Mouse (Mus musculus) neural tube, embryonic 14.5 days (tissue): ENCODE results near the gene Zmynd8. TPM values are rescaled to one million over a fixed set of nuclear protein-coding genes. Genes with fewer than 3 reads are reported as not detected.

Experiments
- ATAC-seq: fragments of 200-750 bp; cut with Nextera tagmentation; 2 replicates; pipeline ENCODE4 v1.8.0; 2017; ENCODE audit warnings: low read depth, mild to moderate bottlenecking, moderate TSS enrichment, moderate library complexity
- H3K27ac ChIP-seq: fragments of 300-500 bp; sonication (generic); 2 replicates; pipeline ENCODE4 v1.5.1; 2014; ENCODE audit warnings: low read depth, mild to moderate bottlenecking, control low read depth, low read length, moderate library complexity, mixed read lengths
- H3K27me3 ChIP-seq: fragments of 300-500 bp; sonication (generic); 2 replicates; pipeline ENCODE4 v1.6.1; 2014; ENCODE audit warnings: low read length; ENCODE audit not compliant: control insufficient read depth, insufficient read depth
- H3K36me3 ChIP-seq: fragments of 300-500 bp; sonication (generic); 2 replicates; pipeline ENCODE4 v1.6.1; 2014; ENCODE audit warnings: low read length, mixed read lengths; ENCODE audit not compliant: control insufficient read depth, insufficient read depth
- H3K4me1 ChIP-seq: fragments of 300-500 bp; sonication (generic); 2 replicates; pipeline ENCODE4 v1.6.1; 2014; ENCODE audit warnings: low read length; ENCODE audit not compliant: control insufficient read depth, insufficient read depth
- H3K4me2 ChIP-seq: fragments of 300-500 bp; sonication (generic); 2 replicates; pipeline ENCODE4 v1.6.1; 2014; ENCODE audit warnings: mild to moderate bottlenecking, low read depth, low read length, control low read depth
- H3K4me3 ChIP-seq: fragments of 300-500 bp; sonication (generic); 2 replicates; pipeline ENCODE4 v1.5.1; 2014; ENCODE audit warnings: low read depth, low read length, control low read depth, mixed read lengths
- H3K9ac ChIP-seq: fragments of 300-500 bp; sonication (generic); replicated peaks from 2 replicates; pipeline ENCODE4 v1.6.1; 2014; ENCODE audit warnings: low read depth, mild to moderate bottlenecking, control low read depth, low read length, mixed read lengths
- H3K9me3 ChIP-seq: fragments of 300-500 bp; sonication (generic); 2 replicates; pipeline ENCODE4 v1.6.1; 2016; ENCODE audit warnings: low read length; ENCODE audit not compliant: control insufficient read depth
- WGBS: fragments of 180-500 bp; shearing (Covaris S2); extraction: QIAGEN DNeasy Blood & Tissue Kit; methylation state at CpG from one replicate; pipeline ENCODE4 v1.1.7; 2014; 5-methylcytosine and 5-hydroxymethylcytosine counted together
- polyA plus RNA-seq: library from polyadenylated mRNA; unstranded; fragments of >200 nt; fragmentation: Nextera tagmentation; extraction: Ambion mirVana; gene quantifications from 2 replicates; pipeline ENCODE4 v1.2.1, GENCODE M21; 2014

Gene Zmynd8
- polyA plus RNA-seq, 1 experiment from 2014 or later: 69.3 TPM

GRCm38 (mm10) chr2:165860962-165861682, 37.7 kb downstream of the Zmynd8 start:
- ATAC-seq: no peak
- Histone ChIP-seq H3K4me2 (no peak overlapping the region), H3K4me1 (peaks cover 45% of the 10 kb centered on the region), H3K9me3 (no peaks in the 10 kb centered on the region), H3K36me3 (no peaks in the 10 kb centered on the region), H3K27me3 (no peaks in the 10 kb centered on the region), H3K4me3 (no peak overlapping the region), H3K27ac (no peak overlapping the region; the same call in 1 of the 2 replicates), H3K9ac (no peak overlapping the region)
- 88% methylated on average over 20 of the region's 20 CpGs for WGBS

DNA sequence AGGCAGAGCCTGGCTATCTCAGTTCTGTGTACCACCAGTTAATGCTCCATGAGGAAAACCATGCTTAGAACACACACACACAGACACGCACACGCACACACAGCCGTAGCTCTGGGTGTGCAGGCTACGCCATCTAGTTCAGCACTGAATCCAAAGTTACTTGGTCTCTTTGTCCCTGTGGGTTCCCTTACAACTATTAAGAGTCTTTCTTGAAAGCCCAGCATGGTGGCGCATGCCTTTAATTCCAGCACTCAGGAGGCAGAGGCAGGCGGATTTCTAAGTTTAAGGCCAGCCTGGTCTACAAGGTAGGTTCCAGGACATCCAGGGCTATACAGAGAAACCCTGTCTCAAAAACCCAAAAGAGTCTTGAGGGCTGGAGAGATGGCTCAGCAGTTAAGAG, 38.4 kb downstream of the Zmynd8 start:
- no peak overlapping the region for H3K4me3 ChIP-seq
- H3K9me3 ChIP-seq: no peaks in the 10 kb centered on the region
- ATAC-seq: no peak
- no peaks in the 10 kb centered on the region for H3K36me3 ChIP-seq
- 95% methylated on average over 6 of the region's 6 CpGs for WGBS
- H3K4me2 ChIP-seq: no peak overlapping the region
- H3K4me1 ChIP-seq: peaks cover 50% of the 10 kb centered on the region
- no peaks in the 10 kb centered on the region for H3K27me3 ChIP-seq
- no peak overlapping the region for H3K27ac ChIP-seq
- H3K9ac ChIP-seq: no peak overlapping the region

DNA sequence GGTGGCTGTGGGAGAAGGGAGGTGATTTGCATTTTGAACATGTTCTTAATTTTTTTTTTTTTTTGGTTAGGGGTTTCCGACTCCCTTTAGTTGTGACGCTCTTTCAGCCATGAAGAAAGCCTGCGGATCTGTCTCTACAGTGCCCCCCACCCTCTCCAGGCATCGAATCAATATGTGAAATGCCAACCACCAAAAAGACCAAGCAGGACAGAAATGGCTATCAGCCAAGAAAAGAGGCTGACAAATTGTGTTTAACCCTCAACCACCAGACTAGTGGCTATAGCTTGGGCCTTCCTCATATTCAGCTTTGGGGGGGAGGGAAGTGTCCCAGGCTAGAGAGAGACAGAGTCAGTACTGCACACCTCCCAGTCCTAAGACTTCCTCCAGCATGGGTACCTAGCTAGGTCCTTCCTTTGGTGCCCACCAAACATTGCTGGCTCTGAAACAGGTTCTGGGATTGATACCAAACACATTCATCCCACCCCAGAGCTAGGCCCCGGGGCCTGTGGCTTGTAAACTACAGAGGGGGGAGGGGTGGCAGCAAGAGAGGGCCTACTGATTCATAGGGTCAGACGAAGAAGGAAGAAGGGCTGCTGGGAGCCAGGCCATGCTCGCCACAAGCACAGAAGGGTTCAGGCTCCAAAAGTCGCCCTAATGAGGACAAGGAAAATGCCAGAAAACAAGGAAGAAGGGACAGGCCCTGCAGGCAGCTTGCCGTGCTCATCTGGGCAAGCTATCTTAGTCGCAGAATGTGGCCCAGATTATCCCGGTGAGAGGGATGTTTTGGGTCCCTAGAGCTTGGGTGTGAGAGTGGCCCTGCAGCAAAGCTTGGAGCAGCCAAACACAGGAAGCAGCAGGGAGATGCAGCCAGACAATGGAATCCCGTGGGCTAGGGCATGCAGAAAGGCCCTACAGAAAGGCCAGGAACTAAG, 40.1 kb downstream of the Zmynd8 start:
- no peaks in the 10 kb centered on the region for H3K36me3 ChIP-seq
- H3K9me3 ChIP-seq: no peaks in the 10 kb centered on the region
- H3K4me1 ChIP-seq: peaks cover 60% of the 10 kb centered on the region
- H3K27ac ChIP-seq: peak overlapping the region; percentile 79
- WGBS: 9% methylated on average over 12 of the region's 12 CpGs
- H3K27me3 ChIP-seq: no peaks in the 10 kb centered on the region
- H3K4me2 ChIP-seq: peak overlapping the region; percentile 45
- H3K9ac ChIP-seq: peak overlapping the region; percentile 50
- ATAC-seq: no peak
- no peak overlapping the region for H3K4me3 ChIP-seq

DNA sequence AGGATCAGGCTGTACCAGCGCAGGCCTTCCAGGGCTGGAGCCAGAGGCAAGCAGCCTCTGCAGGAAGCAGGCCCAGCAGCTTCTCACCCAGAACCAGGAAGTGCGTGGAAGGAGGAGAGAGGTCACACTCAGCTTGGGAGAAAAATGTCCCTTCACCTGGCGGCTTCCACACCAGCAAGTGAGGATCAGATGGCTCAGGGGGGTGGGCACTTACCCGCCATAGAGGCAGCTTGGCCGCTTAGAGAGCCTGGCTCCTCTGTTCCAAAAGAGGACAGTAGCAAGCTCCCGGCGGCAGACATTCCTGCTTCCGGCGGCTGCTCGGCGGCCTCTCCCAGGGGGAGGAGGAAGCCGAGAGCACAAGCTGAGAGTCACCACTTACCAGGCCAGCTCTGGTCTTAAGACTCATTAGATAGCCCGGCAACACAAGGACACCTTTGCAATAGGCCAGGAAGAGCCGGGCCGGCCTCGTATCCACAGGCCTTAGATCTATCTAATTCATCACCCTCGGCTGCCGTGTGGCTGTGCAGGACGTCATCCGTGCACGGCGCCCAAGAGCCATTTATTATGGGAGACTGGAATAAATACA, 40.9 kb downstream of the Zmynd8 start:
- peak; percentile 18; the same call in 1 of the 2 replicates for ATAC-seq
- Histone ChIP-seq H3K27me3 (no peaks in the 10 kb centered on the region), H3K27ac (peak overlapping the region; percentile 79), H3K4me2 (peak overlapping the region; percentile 45), H3K4me3 (no peak overlapping the region), H3K36me3 (no peaks in the 10 kb centered on the region), H3K4me1 (peaks cover 60% of the 10 kb centered on the region), H3K9me3 (no peaks in the 10 kb centered on the region), H3K9ac (peak overlapping the region; percentile 50)
- 1% methylated on average over 22 of the region's 22 CpGs for WGBS

- no peak for ATAC-seq
- H3K4me2 ChIP-seq: peak overlapping the region; percentile 45
- H3K36me3 ChIP-seq: no peaks in the 10 kb centered on the region
- peak overlapping the region; percentile 50 for H3K9ac ChIP-seq
- H3K27ac ChIP-seq: peak overlapping the region; percentile 79
- no peaks in the 10 kb centered on the region for H3K9me3 ChIP-seq
- 4% methylated on average over 4 of the region's 4 CpGs for WGBS
- H3K4me1 ChIP-seq: peaks cover 60% of the 10 kb centered on the region
- no peaks in the 10 kb centered on the region for H3K27me3 ChIP-seq
- H3K4me3 ChIP-seq: no peak overlapping the region
Measured at GRCm38 (mm10) chr2:165857395-165857831, 41.4 kb downstream of the Zmynd8 start.

DNA sequence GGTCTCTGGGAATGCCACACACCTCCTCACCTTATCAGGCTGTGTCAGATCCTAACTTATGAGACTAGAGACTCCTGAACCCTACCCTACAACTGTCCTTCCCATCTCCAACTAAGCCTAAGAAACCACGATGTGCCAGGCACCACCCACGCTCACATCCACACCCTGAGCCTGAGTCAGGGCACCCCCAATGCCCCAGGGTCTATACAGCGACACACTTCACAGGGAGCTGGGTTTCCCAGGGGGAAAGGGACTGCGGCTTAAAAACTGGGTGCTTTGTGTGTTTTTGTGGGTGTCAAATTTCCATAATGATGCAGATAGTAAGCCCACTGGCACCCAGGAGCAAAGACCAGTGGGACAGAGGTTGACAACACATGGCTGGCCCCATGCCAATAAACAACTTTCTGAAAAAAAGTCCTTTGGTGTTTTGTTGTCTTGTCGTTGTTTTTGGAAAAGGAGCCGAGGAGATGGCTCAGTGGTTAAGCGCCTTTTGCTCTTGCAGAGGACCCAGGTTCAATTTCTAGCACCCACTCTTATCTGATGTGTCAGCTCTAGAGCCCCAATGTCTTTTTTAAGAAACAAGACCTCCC, 42.1 kb downstream of the Zmynd8 start:
- ATAC-seq: no peak
- peaks cover 57% of the 10 kb centered on the region for H3K4me1 ChIP-seq
- H3K9me3 ChIP-seq: no peaks in the 10 kb centered on the region
- 56% methylated on average over 7 of the region's 7 CpGs for WGBS
- H3K36me3 ChIP-seq: no peaks in the 10 kb centered on the region
- H3K27me3 ChIP-seq: no peaks in the 10 kb centered on the region
- no peak overlapping the region for H3K4me3 ChIP-seq
- H3K4me2 ChIP-seq: no peak overlapping the region
- peak overlapping the region; percentile 79; the same call in 1 of the 2 replicates for H3K27ac ChIP-seq
- no peak overlapping the region for H3K9ac ChIP-seq

GRCm38 (mm10) chr2:165855641-165856301, 43.0 kb downstream of the Zmynd8 start:
- no peak for ATAC-seq
- Histone ChIP-seq H3K27ac (peak overlapping the region; percentile 49; the same call in 1 of the 2 replicates), H3K9me3 (no peaks in the 10 kb centered on the region), H3K4me2 (no peak overlapping the region), H3K36me3 (no peaks in the 10 kb centered on the region), H3K27me3 (no peaks in the 10 kb centered on the region), H3K9ac (no peak overlapping the region), H3K4me3 (no peak overlapping the region), H3K4me1 (peaks cover 66% of the 10 kb centered on the region)
- 35% methylated on average over 6 of the region's 6 CpGs for WGBS
